Mouse (Mus musculus) megakaryocyte, embryonic 14.5 days (primary cell): Measurements from ENCODE around the gene Wfdc2.

Source experiments
- FLI1 ChIP-seq: IDR thresholded peaks from 2 replicates; pipeline ENCODE4 v1.6.1; 2012; ENCODE audit warnings: low read length, inconsistent platforms, mixed read lengths
- GATA1 ChIP-seq: IDR thresholded peaks from 3 replicates; pipeline ENCODE4 v1.6.1; 2012; ENCODE audit warnings: mixed read lengths, low read length, inconsistent platforms, borderline replicate concordance

DNA sequence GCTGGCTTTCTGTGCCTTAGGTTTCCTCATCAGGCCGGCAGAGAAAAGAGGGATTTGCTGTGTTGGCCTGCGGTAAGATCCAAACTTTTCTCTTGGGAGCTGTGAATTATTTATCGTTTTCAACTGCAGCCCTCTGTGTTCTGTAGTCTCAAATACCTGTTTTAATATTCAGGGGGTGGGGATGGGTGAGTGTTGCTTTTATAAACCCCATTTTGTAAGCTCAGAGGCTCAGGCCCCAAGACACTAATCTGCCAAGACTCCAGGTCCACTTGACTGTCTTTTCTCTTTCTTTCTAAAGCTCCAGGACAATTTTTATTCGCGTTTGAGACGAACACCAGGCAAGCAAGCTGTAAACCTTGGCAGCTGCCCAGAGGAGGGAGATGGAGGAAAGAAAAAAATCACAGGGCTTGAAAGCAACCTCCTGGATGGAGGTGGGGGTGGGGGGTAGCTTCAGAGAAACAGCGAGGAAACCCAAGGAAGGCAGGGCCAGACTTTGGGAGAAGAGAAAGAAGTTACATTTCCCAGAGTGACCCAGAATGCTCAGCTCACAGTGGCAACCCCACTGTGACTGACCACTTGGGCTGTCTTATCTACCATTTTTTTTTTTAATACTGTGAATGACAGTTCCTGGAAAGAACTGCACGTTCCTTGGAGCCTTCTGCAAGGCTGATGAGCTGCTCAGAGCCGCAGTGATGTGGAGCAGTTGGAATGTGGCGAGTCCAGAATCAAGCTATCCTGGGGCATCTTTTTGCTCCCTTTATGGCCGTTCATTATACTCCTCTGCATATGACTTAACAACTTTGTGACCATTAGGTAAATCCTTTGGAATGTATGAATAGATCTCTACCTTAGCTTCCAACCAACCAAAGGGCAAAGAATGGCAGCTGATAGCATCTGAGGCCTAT lies 43.7 kb upstream of the Wfdc2 start:
- no peak for TF ChIP-seq FLI1
- no peak for TF ChIP-seq GATA1
